Mouse (Mus musculus): ENCODE measurements around the gene Cd3eap. TPM values are rescaled to one million over a fixed set of nuclear protein-coding genes. Genes with fewer than 3 reads are reported as not detected.

The Cd3eap gene
- polyA plus RNA-seq (2021), result 16.6 TPM

DNA sequence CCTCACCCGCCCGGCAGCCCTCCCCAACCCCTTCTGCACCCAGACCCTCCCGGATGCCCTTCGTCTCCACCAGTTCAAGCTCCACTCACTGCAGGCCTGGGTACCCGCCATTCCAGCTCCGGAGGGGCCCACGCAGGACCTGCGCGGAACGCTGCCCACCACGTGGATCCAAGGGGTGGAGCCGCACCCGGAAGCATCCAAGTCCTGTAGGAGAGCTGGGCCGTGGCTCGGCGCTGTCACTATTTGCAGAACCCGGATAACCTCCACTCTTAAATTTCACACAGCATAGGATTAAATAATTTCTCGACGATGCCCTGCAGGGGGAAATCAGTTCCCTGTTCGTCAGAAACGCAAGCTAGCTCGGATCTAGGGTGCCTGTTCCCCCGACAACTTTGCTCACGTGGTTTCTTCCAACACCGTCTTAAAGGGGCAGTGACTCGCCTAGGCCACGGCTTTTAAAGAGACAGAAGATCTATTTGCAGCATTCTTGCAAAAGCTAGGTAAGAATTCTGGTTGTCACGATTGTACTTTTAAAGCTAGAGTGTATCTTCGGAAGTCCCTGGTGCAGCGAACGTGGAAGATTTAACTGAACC lies at the start of gene Cd3eap, which contains the start of gene Ppp1r13l:
TSS of gene Cd3eap (minus strand) at position 185 of the 593 bp plus-strand sequence.
TSS of gene Ppp1r13l (plus strand) at position 451 of the 593 bp plus-strand sequence.
- no peaks in the 10 kb centered on the region for H3K27me3 ChIP-seq
- ATAC-seq, result peak; percentile 33
- in situ Hi-C loops (cut with MboI; ENCODE audit: low pct_unique_long_range_greater_than_20kb), result no loop called here
- POLR2A ChIA-PET, result interaction anchor here (0.6 to 1.8 kb wide), 5 partner anchors 17 to 94 kb away, joined by 3 to 4 read pairs (median 3); no protein-coding TSS in a partner anchor
- CTCF ChIA-PET, result interaction anchor here (0.9 to 5.8 kb wide), 3 partner anchors 11 to 19 kb away, joined by 3 to 38 read pairs (median 4); no protein-coding TSS in a partner anchor
- no peak for TF ChIP-seq CTCF (IDR thresholded peaks at IDR 0.05)
- DNase-seq (ENCODE audit: low read depth, low spot score), result no peak

DNA sequence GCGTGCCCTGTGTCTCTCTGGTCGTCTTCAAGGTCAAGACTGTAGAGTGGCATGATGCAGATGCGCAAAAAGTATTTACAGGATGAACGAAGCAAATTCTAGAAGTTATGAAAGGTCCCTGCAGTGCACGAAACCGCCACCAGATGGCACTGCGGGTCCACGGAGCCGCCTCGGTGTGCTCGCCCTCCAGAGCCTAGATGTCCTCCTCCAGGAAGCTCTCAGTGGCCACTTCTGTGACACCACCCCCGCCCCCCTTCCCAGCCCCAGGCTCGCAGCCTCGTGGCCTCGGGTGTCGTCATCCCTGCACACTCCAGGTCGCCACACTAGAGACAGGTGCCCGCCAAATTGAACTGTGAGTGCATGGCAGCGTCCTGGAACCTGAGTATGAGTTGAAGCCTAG lies 46.1 kb upstream of the Cd3eap start:
- DNase-seq (ENCODE audit: low read depth, low spot score) (no peak), ATAC-seq (no peak)
- POLR2A ChIA-PET, result no interaction called here
- no peaks in the 10 kb centered on the region for H3K27me3 ChIP-seq
- in situ Hi-C loops (cut with MboI; ENCODE audit: low pct_unique_long_range_greater_than_20kb), result no loop called here
- TF ChIP-seq CTCF (IDR thresholded peaks at IDR 0.05), result no peak
- CTCF ChIA-PET, result interaction anchor here (0.7 to 2.3 kb wide), 17 partner anchors 9 to 216 kb away, joined by 3 to 14 read pairs (median 4); partner anchors contain the start of genes Bloc1s3 and Trappc6a

DNA sequence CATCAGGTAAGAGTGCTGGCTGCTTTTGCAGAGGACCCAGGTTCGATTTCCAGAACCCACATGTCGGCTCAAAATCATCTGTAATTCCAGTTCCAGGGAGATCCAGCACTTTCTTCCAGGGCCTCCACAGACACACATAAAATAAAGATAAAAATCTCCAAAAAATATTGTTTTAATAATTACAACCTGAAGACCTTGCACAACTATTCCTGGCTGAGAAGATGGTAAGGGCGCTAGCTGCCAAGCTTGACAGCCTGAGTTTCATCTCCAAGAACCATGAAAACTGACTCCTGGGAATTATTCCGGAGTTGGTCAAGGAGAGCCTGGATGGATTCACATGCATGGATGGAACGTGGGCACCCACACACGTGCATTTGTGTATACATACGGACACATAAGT lies 45.2 kb upstream of the Cd3eap start, which contains the start of gene Ckm:
TSS of gene Ckm (plus strand) at position 301 of the 400 bp plus-strand sequence.
- in situ Hi-C loops (cut with MboI; ENCODE audit: low pct_unique_long_range_greater_than_20kb), result loop anchor here (5.0 kb wide), 1 partner anchor 173 kb away; the partner anchor contains the start of genes Gemin7 and Zfp296
- no peak for TF ChIP-seq CTCF (IDR thresholded peaks at IDR 0.05)
- POLR2A ChIA-PET, result no interaction called here
- no peak for DNase-seq (ENCODE audit: low read depth, low spot score)
- no peak for ATAC-seq
- CTCF ChIA-PET, result interaction anchor here (0.8 to 2.3 kb wide), 9 partner anchors 17 to 217 kb away, joined by 3 to 14 read pairs (median 4); no protein-coding TSS in a partner anchor
- H3K27me3 ChIP-seq, result no peaks in the 10 kb centered on the region

DNA sequence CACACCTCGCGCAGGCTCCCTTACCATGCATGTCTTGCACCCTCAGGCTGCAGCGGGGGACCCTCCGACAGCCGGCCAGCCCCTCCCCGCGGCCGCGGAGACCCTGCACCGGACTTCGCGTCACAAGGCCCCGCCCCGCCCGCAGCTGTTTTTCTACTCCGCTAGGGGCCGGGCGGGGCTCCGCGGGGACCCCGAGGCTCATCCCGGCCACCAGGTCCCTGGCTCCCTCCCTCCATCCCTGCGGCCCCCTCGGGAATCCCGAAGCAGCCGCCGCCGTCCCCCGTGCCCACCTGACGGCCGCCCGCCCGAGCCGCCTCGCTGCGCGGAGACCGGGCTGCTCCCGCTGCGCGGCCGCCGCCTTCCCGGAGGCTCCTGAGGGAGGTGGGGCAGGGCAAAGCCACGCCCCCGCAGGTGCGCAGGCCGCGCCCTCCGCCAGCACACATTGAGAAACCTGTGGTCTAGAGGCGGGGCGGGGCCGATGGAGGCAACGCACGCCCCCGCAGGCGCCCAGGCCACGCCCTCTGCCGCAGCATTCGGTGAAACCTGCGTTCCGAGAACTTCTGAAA lies 44.5 kb upstream of the Cd3eap start, which contains the start of gene Klc3:
TSS of gene Klc3 (minus strand) at position 374 of the 566 bp plus-strand sequence.
- ChIA-PET CTCF (interaction anchor here (1.9 to 2.3 kb wide), 2 partner anchors 27 to 186 kb away, joined by 12 to 14 read pairs; no protein-coding TSS in a partner anchor), POLR2A (no interaction called here)
- ATAC-seq (peak; percentile 36), DNase-seq (ENCODE audit: low read depth, low spot score) (no peak)
- H3K27me3 ChIP-seq, result no peaks in the 10 kb centered on the region
- in situ Hi-C loops (cut with MboI; ENCODE audit: low pct_unique_long_range_greater_than_20kb), result loop anchor here (5.0 kb wide), 1 partner anchor 173 kb away; the partner anchor contains the start of genes Gemin7 and Zfp296
- no peak for TF ChIP-seq CTCF (IDR thresholded peaks at IDR 0.05)

DNA sequence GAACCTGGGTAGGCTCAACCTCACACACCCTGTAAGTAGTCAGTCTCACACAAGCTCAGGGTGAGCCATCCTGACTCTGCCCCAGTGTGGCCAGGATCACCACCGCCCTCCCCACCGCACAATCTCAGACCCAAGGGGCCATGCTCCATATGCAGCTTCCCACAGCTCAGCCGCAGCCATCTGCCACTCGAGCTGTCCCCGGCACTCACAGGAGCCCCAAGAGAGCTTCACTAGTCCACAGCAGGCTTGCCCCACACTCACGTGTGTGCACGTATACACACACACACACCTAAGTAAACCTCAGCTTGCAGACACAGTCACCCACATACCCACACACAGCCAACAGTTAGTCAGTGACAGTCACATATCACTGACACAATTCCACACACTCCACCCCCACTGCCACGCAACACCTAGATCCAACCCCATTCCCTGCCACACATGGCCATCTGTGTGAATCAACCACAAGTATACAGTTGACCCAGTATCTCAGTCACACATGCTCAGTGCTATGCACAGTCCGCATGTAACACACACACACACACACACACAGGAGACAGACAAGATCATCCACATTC lies 43.3 kb upstream of the Cd3eap start:
- in situ Hi-C loops (cut with MboI; ENCODE audit: low pct_unique_long_range_greater_than_20kb), result loop anchor here (5.0 kb wide), 1 partner anchor 175 kb away; the partner anchor contains the start of genes Gemin7 and Zfp296
- ChIA-PET CTCF (interaction anchor here (1.3 kb wide), 1 partner anchor 29 kb away, joined by 3 read pairs; no protein-coding TSS in a partner anchor), POLR2A (no interaction called here)
- DNase-seq (ENCODE audit: low read depth, low spot score) (no peak), ATAC-seq (no peak)
- no peak for TF ChIP-seq CTCF (IDR thresholded peaks at IDR 0.05)
- H3K27me3 ChIP-seq, result no peaks in the 10 kb centered on the region

DNA sequence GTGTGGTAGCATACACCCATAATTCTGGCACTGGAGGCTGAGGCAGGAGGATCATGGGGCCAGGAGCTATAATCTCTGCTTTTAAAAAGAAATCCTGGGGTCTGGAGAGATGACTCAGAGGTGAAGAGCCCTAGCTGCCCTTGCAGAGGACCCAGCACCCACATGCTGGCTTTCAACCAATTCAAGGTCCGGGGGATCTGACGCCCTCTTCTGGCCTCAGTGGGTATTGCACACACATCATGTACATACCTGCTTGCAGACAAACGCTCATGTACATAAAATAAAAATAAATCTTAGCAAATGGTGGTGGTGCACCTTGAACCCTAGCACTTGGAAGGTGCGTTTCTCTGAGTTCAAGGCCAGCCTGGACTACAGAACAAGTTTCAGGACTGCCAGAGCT lies 41.7 kb upstream of the Cd3eap start:
- in situ Hi-C loops (cut with MboI; ENCODE audit: low pct_unique_long_range_greater_than_20kb), result loop anchor here (5.0 kb wide), 1 partner anchor 176 kb away; the partner anchor contains the start of genes Gemin7 and Zfp296
- no peak for ATAC-seq
- POLR2A ChIA-PET, result no interaction called here
- no peaks in the 10 kb centered on the region for H3K27me3 ChIP-seq
- CTCF ChIA-PET, result no interaction called here
- DNase-seq (ENCODE audit: low read depth, low spot score), result no peak
- no peak for TF ChIP-seq CTCF (IDR thresholded peaks at IDR 0.05)

DNA sequence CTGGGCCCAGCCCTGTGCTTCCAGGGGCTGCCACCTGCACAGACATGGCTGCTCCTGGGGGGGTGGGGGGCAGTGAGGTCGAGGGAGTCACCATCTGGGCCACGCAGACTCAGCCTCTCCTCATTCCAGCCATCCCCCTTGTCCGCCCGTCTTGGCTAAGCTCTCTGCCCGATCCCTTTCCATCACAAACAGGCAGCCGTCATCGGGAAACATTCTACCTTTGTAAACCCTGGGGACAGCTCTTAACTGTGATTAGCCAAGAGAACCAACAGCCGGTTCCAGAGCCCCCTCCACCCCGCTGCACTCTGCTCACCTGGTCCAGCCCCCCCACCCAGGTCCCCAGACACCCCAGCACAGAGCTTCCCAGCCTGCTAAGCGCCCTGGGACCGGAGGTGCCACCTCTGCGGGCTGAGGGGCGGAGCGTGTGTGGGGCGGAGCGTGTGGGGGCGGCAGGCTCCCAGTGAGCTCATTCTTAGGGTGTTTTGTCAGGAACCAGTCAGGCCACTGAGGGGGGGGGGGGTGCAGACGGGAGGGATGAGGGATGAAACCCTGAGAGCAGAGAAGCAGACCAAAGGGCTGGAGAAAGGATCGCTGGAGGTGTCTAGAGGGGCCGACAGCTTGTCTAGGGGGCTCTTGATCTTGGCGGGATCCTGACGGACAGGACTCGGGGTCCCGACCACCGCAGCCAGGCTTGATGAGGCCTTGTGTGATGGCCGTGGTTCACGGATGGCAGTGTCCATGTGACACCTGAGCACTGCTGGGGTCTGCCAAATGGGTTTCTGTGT lies 40.4 kb upstream of the Cd3eap start:
- TF ChIP-seq CTCF (IDR thresholded peaks at IDR 0.05), result no peak
- CTCF ChIA-PET, result interaction anchor here (0.6 to 1.4 kb wide), 5 partner anchors 11 to 244 kb away, joined by 3 to 6 read pairs (median 3); no protein-coding TSS in a partner anchor
- H3K27me3 ChIP-seq, result no peaks in the 10 kb centered on the region
- DNase-seq (ENCODE audit: low read depth, low spot score) (no peak), ATAC-seq (peak; percentile 82)
- POLR2A ChIA-PET, result interaction anchor here (0.6 to 0.7 kb wide), 4 partner anchors 11 to 55 kb away, joined by 3 to 4 read pairs (median 3); no protein-coding TSS in a partner anchor
- in situ Hi-C loops (cut with MboI; ENCODE audit: low pct_unique_long_range_greater_than_20kb), result loop anchor here (5.0 kb wide), 1 partner anchor 178 kb away; the partner anchor contains the start of genes Gemin7 and Zfp296

DNA sequence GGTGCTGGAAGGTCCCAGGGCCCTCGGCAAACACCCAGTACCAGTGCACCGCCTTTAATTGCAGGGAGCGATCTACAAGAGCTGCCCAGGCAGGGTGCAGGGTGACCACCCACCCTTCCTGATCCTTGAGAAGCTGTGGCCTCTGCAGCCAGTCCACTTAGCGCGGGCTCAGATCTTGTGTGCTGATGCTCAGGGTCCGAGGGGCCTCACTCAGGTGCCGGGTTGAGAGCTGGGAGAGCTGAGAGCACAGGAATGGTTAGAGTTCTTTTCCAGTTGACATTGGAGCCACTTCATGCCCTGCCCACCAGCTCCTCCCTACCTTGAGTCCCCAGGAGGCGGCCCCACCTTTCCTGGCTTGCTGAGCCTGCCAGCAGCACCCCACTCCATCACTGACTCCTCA lies 35.2 kb upstream of the Cd3eap start:
- DNase-seq (ENCODE audit: low read depth, low spot score) (no peak), ATAC-seq (no peak)
- POLR2A ChIA-PET, result no interaction called here
- in situ Hi-C loops (cut with MboI; ENCODE audit: low pct_unique_long_range_greater_than_20kb), result no loop called here
- no peak for TF ChIP-seq CTCF (IDR thresholded peaks at IDR 0.05)
- H3K27me3 ChIP-seq, result no peaks in the 10 kb centered on the region
- CTCF ChIA-PET, result interaction anchor here (1.0 kb wide), 1 partner anchor 275 kb away, joined by 3 read pairs; no protein-coding TSS in a partner anchor

DNA sequence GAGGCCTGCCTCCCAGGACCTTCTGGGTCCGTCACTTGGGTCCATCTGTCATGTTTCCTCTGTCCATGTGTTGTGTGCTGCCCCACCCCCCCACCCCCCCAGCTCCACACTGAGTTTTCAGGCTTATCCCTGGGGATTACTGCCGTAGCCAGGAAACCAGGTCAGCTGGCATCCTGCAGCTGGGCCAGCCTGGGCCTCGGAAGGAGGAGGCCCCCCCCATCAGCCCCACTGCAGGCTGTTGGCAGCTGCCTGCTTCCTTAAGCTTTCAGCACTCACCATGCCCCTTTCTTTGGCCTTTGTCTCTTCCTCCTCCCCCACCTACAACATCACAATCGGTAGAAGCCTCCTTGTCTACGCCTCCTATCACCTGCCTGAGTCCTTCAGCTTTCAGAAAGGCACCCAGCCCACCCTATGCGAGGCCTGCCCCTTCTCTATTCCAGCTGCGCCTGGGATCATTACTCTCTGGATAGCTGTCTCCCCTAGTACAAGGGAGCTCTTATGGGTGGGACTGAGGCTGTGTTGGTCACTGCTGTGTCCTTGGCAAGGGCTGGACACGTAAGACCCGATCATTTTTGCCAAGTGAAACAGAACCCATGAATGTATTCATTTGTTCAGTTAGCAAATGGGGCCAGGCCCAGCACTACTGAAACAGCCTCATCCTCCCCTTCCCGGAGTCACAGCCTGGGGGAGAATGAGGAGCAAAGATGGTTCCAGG lies 29.6 kb upstream of the Cd3eap start:
- in situ Hi-C loops (cut with MboI; ENCODE audit: low pct_unique_long_range_greater_than_20kb), result no loop called here
- no peak for TF ChIP-seq CTCF (IDR thresholded peaks at IDR 0.05)
- no peak for DNase-seq (ENCODE audit: low read depth, low spot score)
- ATAC-seq, result no peak
- POLR2A ChIA-PET, result interaction anchor here (1.0 kb wide), 1 partner anchor 11 kb away, joined by 3 read pairs; no protein-coding TSS in a partner anchor
- CTCF ChIA-PET, result interaction anchor here (0.9 to 1.1 kb wide), 3 partner anchors 11 to 44 kb away, joined by 3 to 4 read pairs (median 4); no protein-coding TSS in a partner anchor
- H3K27me3 ChIP-seq, result no peaks in the 10 kb centered on the region

Measured in Patski (cell line).